Mouse (Mus musculus) liver, embryonic 14.5 days (tissue): ENCODE data around the gene Chchd3. TPM values are rescaled to one million over a fixed set of nuclear protein-coding genes. Genes with fewer than 3 reads are reported as not detected.

ENCODE experiments used
- ATAC-seq: fragments of 200-750 bp; cut with Nextera tagmentation; 2 replicates; pipeline ENCODE4 v1.8.0; 2017; ENCODE audit warnings: moderate number of reproducible peaks, mild to moderate bottlenecking, moderate library complexity; ENCODE audit not compliant: insufficient read depth
- DNase-seq, 3 experiments: peaks; one replicate each; pipeline ENCODE4 v3.0.0-alpha.2; 2012 to 2013; ENCODE audit warnings: low read depth in 3 of 3, low spot score in 3 of 3
- H3K27ac ChIP-seq: fragments of 300-500 bp; sonication (generic); 2 replicates; pipeline ENCODE4 v1.5.1; 2014; ENCODE audit warnings: moderate library complexity, mild to moderate bottlenecking, control low read depth, inconsistent platforms
- H3K27me3 ChIP-seq: fragments of 300-500 bp; sonication (generic); 2 replicates; pipeline ENCODE4 v1.6.1; 2014; ENCODE audit warnings: mild to moderate bottlenecking, low read length, moderate library complexity; ENCODE audit not compliant: control insufficient read depth, insufficient read depth
- H3K36me3 ChIP-seq: fragments of 300-500 bp; sonication (generic); replicated peaks from 2 replicates; pipeline ENCODE4 v1.6.1; 2014; ENCODE audit warnings: low read depth; ENCODE audit not compliant: control insufficient read depth, insufficient read depth
- H3K4me1 ChIP-seq, 2 experiments: fragments of 200-500 bp in 1 of 2; fragments of 300-500 bp in 1 of 2; sonication (generic) in 1 of 2; replicated peaks; 2 replicates each; pipeline ENCODE4 v1.6.1; 2012 to 2014; ENCODE audit warnings: antibody characterized with exemption in 1 of 2, inconsistent platforms in 1 of 2, low read length in 1 of 2; ENCODE audit not compliant: control insufficient read depth in 2 of 2, insufficient read depth in 2 of 2
- H3K4me2 ChIP-seq: fragments of 300-500 bp; sonication (generic); 2 replicates; pipeline ENCODE4 v1.6.1; 2014; ENCODE audit warnings: low read depth, mild to moderate bottlenecking, control low read depth, moderate library complexity
- H3K4me3 ChIP-seq, 2 experiments: fragments of 200-500 bp in 1 of 2; fragments of 300-500 bp in 1 of 2; sonication (generic) in 1 of 2; 2 replicates each; pipeline ENCODE4 v1.5.1; 2012 to 2014; ENCODE audit warnings: low read depth in 2 of 2, low read length in 2 of 2, mild to moderate bottlenecking in 2 of 2, control low read depth in 1 of 2, inconsistent platforms in 1 of 2, moderate library complexity in 1 of 2; ENCODE audit not compliant: insufficient read depth in 1 of 2
- H3K9ac ChIP-seq: fragments of 300-500 bp; sonication (generic); replicated peaks from 2 replicates; pipeline ENCODE4 v1.6.1; 2014; ENCODE audit warnings: mild to moderate bottlenecking, control low read depth, moderate library complexity
- H3K9me3 ChIP-seq: fragments of 300-500 bp; sonication (generic); 2 replicates; pipeline ENCODE4 v1.6.1; 2016; ENCODE audit warnings: low read length, mixed read lengths; ENCODE audit not compliant: control insufficient read depth
- CTCF ChIP-seq: IDR thresholded peaks from 2 replicates; pipeline ENCODE4 v1.5.1; 2016; ENCODE audit warnings: antibody characterized with exemption, low read depth, control low read depth
- EP300 ChIP-seq: IDR thresholded peaks from 2 replicates; pipeline ENCODE4 v1.6.1; 2016; ENCODE audit warnings: antibody characterized with exemption, low read depth
- WGBS: fragments of 180-500 bp; shearing (Covaris S2); extraction: QIAGEN DNeasy Blood & Tissue Kit; methylation state at CpG from one replicate; pipeline ENCODE4 v1.1.7; 2014; ENCODE audit not compliant: insufficient replicate concordance; 5-methylcytosine and 5-hydroxymethylcytosine counted together
- polyA plus RNA-seq, 2 experiments: library from polyadenylated mRNA; depleted of rRNA in 1 of 2; stranded (reverse) in 1 of 2; unstranded in 1 of 2; fragments of >200 nt; fragmentation: Nextera tagmentation in 1 of 2; extraction: Ambion mirVana in 1 of 2; gene quantifications; 2 replicates each; pipeline versions ENCODE4 v1.2.1 to v1.2.3; 2012 to 2014

Chchd3 gene
- polyA plus RNA-seq, 2 experiments: 43.9 to 76.5 TPM

DNA sequence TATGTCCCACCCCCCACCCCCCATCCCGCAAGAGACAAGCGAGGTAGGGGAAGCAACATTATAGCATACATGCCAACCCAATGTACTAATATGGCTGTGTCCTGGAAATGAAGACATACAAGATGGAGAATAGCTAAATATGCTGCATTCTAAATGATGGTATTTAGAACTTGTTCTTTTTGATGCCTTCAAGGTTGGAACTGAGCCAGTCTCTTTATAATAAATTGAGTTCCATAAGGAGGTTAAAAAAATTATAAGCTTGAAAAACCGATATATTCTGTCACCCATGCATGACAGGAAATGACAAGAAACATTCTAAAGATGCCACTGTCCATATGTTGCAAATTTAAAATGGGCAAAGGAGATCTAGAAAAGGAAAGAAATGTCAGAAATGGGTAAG lies 104.6 kb downstream of the Chchd3 start:
- no peaks in the 10 kb centered on the region for H3K27me3 ChIP-seq
- H3K27ac ChIP-seq: no peak overlapping the region
- DNase-seq (no peak), ATAC-seq (no peak)
- no peak overlapping the region for H3K9ac ChIP-seq
- 79% methylated on average over 3 of the region's 3 CpGs for WGBS
- no peaks in the 10 kb centered on the region for H3K36me3 ChIP-seq
- no peak overlapping the region for H3K4me2 ChIP-seq
- TF ChIP-seq CTCF (no peak), EP300 (no peak)
- H3K9me3 ChIP-seq: no peaks in the 10 kb centered on the region
- no peaks in the 10 kb centered on the region for H3K4me1 ChIP-seq
- no peak overlapping the region for H3K4me3 ChIP-seq

DNA sequence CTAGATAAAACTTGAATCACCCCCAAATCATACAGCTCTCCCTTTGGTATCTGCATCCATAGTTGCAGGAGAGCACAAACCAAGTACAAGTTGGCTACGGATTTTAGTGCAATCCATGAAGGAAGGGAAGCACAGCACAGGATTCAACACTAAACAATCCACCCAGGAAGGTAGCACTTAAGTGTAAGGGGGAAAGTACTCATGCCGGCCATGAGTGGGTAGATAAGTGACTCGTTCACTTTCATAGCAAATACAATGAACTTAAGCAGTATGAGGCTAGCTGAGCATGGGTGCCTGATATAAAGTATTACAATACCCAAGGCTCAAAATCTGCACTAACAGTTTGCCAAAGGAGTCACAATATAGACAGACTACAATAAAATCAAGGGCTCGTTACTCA lies 109.1 kb downstream of the Chchd3 start:
- Histone ChIP-seq H3K4me2 (no peak overlapping the region), H3K27ac (no peak overlapping the region), H3K4me1 (no peaks in the 10 kb centered on the region; a peak in 1 of 4 replicates), H3K9me3 (no peaks in the 10 kb centered on the region), H3K9ac (no peak overlapping the region), H3K4me3 (no peak overlapping the region), H3K27me3 (no peaks in the 10 kb centered on the region), H3K36me3 (no peaks in the 10 kb centered on the region)
- WGBS: 75% methylated on average over 4 of the region's 4 CpGs
- TF ChIP-seq EP300: no peak
- no peak for TF ChIP-seq CTCF
- DNase-seq (no peak), ATAC-seq (no peak)

DNA sequence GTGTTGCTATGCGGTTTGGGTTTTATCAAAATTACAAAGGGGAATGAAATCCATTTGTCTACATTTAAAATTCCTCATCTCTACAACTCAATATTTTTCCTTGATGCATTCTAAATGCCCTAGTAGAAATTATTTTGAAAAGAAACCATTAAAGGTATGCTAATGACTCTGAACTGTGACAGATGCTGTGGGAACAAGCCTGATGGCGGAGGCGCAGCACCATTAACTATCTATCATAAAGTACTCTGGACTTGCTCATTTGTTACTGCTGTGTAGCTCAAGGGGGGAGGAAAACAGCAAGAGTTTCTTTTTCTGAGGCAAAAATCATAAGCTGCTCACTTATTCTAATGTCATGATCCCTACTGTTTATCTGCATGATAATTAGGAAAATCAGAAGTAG lies 110.4 kb downstream of the Chchd3 start:
- no peak for ATAC-seq
- H3K36me3 ChIP-seq: no peaks in the 10 kb centered on the region

DNA sequence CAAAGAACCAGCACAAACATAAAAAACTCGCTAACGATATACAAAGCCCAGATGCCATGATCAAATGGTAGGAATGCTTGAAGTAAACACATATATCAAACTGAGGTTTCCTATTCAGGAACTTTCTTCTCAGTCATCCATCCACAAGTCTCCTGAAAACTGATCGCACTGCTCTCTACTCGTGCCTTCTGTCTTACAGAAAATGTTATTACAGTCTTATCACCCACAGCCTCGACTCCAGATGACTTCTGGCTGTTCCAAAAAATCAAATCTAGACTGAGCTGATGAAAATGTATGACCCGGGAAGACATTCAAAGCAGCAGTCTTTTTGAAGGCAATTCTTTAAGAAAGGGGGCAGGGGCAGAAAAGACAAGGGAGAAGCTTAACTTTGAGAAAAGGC lies 112.8 kb downstream of the Chchd3 start:
- H3K4me3 ChIP-seq: no peak overlapping the region
- no peaks in the 10 kb centered on the region; a peak in 1 of 4 replicates for H3K4me1 ChIP-seq
- H3K4me2 ChIP-seq: no peak overlapping the region
- no peaks in the 10 kb centered on the region for H3K36me3 ChIP-seq
- no peaks in the 10 kb centered on the region for H3K9me3 ChIP-seq
- no peak overlapping the region for H3K9ac ChIP-seq
- ATAC-seq (no peak), DNase-seq (no peak)
- WGBS: 40% methylated on average over 6 of the region's 6 CpGs
- TF ChIP-seq EP300 (no peak), CTCF (no peak)
- H3K27me3 ChIP-seq: no peaks in the 10 kb centered on the region
- no peak overlapping the region for H3K27ac ChIP-seq

More for the DNA sequence above, 110.4 kb downstream of the Chchd3 start:
- Histone ChIP-seq H3K4me2 (no peak overlapping the region), H3K4me1 (no peaks in the 10 kb centered on the region; a peak in 1 of 4 replicates), H3K27ac (no peak overlapping the region), H3K4me3 (no peak overlapping the region), H3K9me3 (no peaks in the 10 kb centered on the region), H3K27me3 (no peaks in the 10 kb centered on the region), H3K9ac (no peak overlapping the region)
- DNase-seq: no peak
- no peak for TF ChIP-seq EP300
- no peak for TF ChIP-seq CTCF
- WGBS: 90% methylated on average over 3 of the region's 3 CpGs

DNA sequence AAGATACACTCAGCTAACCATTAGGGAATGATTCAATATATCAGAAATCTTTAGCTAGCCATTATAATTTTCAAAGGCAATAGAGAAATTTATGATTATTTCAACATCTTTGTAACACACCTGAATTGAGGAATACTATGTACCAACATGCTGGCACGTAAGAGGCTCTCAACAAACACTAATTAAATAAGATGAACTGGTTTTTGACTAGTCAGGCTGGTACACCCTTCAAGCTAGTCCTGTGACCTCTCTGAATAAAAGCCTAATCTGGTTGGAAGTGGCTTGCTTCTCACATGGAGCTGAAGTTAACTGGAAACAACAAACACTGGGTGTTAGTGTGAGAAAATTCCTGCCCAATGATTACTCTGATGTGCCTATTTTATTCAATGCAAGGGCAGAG lies 115.1 kb downstream of the Chchd3 start:
- Histone ChIP-seq H3K9me3 (no peaks in the 10 kb centered on the region), H3K4me3 (no peak overlapping the region), H3K4me1 (no peaks in the 10 kb centered on the region; a peak in 1 of 4 replicates), H3K9ac (no peak overlapping the region), H3K36me3 (no peaks in the 10 kb centered on the region), H3K27me3 (no peaks in the 10 kb centered on the region), H3K4me2 (no peak overlapping the region), H3K27ac (no peak overlapping the region)
- TF ChIP-seq EP300: no peak
- no peak for TF ChIP-seq CTCF
- no peak for ATAC-seq
- DNase-seq: no peak
- WGBS: 84% methylated on average over 1 of the region's 1 CpGs

DNA sequence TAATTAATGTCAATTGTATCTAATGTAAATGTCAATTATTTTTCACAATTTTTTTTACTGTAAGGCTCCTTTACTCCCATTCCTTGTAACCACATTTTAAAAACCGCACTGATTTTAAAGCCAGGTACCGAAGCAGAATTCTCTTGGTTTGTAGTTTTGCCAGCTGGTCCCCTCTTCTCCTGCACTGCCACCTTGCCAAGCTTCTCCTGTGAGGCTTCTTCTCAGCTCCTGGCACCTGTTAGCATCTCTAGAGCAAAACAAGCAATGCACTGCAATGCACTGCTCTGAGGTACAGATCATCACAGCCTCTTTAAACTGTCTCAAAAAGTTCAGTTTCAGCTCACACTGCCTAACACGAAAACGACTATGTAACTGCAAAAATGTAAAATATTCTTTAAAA lies 116.4 kb downstream of the Chchd3 start:
- WGBS: 81% methylated on average over 4 of the region's 4 CpGs
- Histone ChIP-seq H3K9me3 (no peaks in the 10 kb centered on the region), H3K27ac (no peak overlapping the region), H3K36me3 (no peaks in the 10 kb centered on the region), H3K4me1 (no peaks in the 10 kb centered on the region; a peak in 1 of 4 replicates), H3K4me3 (no peak overlapping the region), H3K4me2 (no peak overlapping the region), H3K27me3 (no peaks in the 10 kb centered on the region), H3K9ac (no peak overlapping the region)
- DNase-seq (no peak), ATAC-seq (no peak)
- TF ChIP-seq EP300 (no peak), CTCF (no peak)
